Mouse (Mus musculus) testis, postnatal 14 days (tissue): Measurements from ENCODE around the gene Asb15.

Experiments used
- DNase-seq: peaks from one replicate; pipeline ENCODE4 v3.0.0; 2021; ENCODE audit warnings: low spot score

Asb15 gene

GRCm38 (mm10) chr6:24528064-24528243 lies at the start of gene Asb15:
TSS of gene Asb15 (plus strand) at chr6:24528144.
- no peak for DNase-seq

DNA sequence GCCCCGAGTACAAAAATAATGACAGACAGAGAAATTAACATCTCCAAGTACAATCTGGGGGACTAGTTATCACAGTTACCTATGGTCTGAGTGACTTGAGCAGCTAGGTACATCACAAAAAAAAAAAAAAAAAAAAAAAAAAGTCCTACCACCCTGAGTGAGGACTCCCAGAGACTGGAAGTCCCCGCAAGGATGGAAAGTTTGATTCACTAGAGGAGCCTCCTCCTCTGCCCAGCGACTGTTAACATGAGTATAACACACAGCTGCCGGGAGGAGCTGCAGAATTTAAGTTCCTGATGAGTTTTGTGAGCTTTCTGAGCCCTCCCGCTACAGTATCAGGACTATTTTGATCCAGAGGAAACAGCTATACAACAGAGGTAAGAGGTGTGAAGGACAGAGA lies 41.4 kb upstream of the Asb15 start:
- DNase-seq, result no peak

DNA sequence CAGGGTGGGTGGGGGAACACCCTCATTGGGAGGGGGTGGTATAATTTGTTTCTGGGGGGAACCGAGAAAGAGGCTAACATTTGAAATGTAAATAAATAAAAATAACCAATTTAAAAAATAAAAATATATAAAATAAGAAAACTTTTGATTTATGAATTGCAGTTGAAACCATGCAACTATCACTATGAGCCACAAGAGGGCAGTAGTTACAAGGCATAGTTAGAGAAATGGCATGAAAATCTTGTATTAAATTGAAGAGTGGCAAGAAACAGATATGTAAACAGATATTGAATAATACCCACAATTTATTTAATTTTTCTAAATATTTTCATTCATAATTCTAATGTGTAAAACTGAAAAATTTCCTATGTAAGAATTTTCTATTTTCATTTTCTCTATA lies 37.6 kb upstream of the Asb15 start:
- no peak for DNase-seq

DNA sequence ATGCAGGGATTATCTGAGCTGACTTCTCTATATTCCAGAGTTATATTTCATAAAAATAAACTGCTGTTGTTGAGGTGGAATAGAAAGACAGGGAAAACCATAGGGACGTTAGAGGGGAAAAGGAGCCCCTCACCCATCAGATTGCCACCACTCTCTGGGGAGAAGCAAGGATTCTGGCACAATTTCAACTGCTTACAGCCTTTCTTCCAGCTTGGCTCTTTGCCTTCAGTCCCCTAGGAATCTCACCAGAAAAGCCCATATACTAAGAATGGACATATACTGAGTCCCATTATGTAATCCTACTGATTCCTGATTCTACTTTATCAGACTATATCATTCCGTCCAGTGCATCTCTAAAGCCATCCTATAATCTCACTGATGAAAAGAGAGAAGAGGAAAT lies 23.8 kb upstream of the Asb15 start:
- no peak for DNase-seq

DNA sequence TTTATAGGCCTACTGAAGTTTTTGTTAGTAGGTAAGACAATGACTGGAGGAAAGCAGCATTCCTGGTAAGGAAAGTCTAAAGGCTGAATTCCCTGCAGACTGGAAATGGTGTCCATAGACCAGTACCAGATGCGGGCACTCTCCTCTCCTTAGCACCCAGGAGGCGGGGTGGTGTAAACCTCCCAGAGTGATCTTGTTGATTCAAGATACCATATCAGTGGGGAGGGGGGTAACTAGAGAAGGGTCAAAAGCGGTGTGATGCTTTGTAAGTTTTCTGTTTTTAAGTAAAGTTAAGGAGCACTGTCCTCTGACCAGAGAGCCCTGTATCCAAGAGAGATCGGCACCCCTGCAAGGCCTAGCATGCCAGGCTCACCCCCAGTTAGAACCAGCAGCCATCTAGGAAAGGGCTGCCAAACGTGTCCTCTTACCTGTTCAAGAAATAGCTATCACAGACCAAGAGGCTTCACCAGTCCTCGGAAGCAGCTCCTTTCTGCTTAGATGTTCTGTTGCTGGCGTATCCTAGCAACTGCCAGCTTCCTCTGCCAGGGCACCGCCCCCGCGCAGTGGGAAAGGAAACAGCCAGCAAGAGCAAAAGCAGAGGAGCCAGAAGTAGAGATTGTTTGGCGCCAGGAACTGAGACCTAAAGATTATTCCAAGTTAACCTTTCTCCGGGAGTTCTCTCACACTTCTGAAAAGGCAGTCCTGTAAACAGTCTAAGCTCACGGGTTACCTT lies 13.2 kb upstream of the Asb15 start, which contains the start of gene Iqub:
Gene Iqub, minus strand, starts transcription at position 516 of the 733 bp plus-strand sequence.
- DNase-seq, result peak; percentile 59

GRCm38 (mm10) chr6:24516197-24516596 lies 11.7 kb upstream of the Asb15 start:
- DNase-seq, result no peak

DNA sequence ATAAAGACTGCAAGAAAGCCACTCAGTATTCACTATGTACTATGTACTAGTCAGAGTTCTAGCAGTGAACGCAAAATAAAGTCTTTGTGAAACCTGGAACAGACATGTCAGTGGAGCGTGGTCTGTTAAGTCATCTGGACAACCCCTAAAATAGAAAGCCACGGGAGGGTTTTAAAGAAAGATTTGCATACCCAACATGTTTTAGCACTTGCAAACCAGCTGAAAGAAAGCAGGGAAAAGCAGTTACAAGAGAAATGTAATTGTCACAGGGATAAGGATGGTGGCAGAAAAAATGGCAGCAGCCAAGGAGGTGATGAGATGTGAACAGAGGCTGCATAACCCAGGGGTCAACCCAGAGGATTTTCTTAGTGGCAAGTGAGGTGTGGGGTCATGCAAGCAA lies 2.2 kb upstream of the Asb15 start:
- no peak for DNase-seq

DNA sequence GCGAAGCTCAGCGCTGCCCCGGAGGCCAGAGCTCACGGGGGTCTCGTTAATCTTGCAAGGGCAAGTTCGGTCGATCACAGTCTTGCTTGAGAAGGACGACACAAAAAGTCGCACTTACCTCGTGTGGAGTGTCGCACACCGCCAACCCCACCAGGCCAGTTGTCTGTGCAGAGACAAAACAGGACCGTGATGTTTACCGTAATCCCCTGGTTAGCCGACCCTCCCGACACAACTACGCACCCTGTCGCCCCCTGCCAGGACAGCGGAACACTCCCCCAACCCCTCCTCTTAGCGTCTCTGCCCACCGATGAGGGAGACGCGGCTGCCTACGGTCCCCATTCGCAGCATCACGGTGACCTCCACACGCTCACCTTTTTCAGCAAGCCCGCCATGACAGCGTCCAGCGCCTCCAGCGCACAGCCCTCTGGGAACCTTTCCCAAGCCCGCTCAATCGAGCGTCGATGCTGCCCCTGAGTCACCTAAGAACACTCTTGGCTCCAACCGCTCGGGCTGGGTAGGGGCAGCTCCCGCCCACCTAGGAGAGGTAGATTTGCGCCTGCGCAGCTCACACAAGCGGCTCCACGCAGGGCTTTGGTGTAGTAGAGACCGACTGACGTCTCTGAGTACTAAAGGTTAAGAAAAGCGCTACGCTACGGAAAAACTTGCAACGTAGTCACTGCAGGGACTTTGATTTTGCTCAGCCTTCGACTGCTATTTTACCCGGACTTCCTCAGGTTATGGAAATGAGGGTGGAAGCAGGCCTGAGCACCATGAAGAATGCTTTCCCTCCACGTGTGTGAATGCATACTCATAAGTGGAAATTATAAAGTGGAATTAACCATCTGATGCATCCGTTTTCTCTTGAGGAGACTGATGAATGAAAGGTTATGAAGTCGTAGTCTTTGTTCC lies 535 bp upstream of the Asb15 start, which contains the start of gene Ndufa5:
Gene Ndufa5, minus strand, starts transcription at position 859 of the 909 bp plus-strand sequence.
- DNase-seq, result peak; percentile 95

DNA sequence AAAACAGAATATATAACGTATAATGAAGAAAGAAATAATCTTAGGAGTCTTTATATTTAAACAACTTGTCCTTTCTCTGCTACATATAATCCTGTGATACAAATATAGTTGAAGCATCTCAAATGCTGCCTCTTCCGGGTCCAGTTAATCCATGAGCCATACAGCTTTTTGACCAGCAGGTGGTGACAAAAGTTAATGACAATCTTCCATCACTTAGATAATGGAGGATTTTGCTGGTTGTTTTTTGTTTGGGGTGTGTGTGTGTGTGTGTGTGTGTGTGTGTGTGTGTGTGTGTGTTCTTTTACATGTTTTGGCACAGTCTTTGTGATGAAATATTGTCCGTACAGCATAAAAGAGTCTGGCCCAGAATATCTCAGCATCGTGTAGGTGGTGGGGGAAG lies 2.2 kb downstream of the Asb15 start:
- DNase-seq, result no peak

GRCm38 (mm10) chr6:24530711-24531420 lies 2.9 kb downstream of the Asb15 start:
- DNase-seq, result no peak

GRCm38 (mm10) chr6:24532804-24533203 lies 4.9 kb downstream of the Asb15 start:
- no peak for DNase-seq

DNA sequence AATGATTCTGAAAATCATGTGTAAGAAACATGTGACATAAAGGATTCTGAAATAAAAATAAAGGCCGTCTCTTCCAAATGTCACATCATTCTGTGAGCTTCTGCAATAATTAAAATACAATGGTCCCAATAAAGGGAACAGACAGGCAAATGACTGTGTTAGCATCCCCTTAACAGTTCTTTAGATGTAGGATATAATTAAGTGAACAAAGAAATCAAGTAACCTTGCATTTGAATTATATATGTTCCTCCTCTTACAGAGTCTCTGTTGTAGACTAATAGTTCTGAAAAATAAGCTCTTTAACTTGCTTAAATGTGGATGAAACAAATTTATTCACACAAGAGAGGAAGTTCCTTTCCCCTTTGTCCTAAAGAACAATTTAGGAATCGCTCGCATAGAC lies 10.5 kb downstream of the Asb15 start:
- no peak for DNase-seq

DNA sequence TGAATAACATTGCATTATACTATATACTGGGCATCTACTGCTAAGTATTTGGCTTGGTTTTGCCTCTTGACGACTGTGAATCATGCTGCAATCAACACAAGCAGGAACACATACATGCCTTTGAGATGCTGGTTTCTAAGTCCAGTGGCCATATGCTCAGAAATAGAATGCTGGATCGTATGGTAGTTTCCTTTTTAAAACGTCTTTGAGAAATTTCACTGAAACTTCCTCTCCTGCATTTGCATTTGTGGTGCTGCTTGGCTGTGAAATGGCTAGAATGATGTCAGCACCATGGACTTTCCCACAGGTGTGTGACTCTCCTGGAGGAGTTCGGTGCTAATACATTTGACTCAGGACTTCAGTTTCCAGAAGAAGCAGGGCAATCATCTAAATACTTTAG lies 12.2 kb downstream of the Asb15 start:
- DNase-seq, result no peak

GRCm38 (mm10) chr6:24542393-24542792 lies 14.4 kb downstream of the Asb15 start:
- no peak for DNase-seq

DNA sequence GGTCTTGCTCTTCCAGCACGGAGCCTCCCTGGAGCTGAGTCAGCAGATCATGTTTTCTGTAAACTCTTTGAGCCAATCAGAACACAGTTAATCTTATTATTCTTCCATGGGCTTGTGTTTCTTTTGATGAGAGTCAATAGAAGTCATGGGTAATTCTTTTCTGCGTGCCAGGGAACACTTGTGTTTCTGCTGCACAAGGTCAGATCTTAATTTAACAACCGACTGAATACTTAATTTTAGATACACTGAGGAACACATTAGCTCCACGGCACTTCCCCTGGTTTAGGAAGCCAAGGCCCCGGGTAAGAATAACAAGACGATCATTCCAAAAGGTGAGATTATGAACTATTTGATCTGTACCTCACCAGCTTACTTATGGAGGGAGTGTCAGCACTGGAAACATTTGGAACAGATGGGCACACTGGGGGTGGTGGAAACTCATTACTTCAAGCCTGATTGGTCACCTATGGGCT lies 15.2 kb downstream of the Asb15 start:
- DNase-seq, result no peak

DNA sequence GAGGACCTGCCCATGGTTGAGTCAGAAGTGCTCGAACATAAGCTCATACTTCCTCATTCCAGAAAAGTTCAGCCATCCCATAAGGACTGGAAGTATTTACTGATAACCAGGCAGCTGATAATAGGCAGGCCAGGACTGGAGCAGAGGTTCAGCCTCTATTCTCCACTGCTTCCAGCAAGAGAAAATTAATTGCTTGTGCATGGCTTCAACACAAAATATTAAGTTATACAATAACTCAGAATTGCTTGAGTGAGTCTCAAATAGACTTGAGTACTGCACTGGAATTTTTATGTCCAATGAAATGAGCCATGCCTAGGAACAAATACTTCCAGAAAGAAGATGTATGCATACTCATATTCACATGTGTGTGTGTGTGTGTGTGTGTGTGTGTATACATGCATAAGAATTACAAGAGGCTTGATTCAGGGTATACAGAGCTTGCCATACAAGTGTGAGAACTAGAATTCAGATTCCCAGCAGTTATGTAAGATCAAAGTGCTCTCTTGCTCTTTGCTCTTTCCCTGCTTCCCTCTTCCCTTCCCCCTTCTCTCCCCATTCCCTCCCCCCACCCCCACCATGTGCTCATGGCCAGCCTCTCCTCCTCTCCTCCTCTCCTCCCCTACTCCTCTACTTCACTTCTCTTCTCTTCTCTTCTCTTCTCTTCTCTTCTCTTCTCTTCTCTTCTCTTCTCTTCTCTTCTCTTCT lies 18.9 kb downstream of the Asb15 start:
- no peak for DNase-seq

GRCm38 (mm10) chr6:24549801-24550200 lies 21.9 kb downstream of the Asb15 start:
- DNase-seq, result no peak

DNA sequence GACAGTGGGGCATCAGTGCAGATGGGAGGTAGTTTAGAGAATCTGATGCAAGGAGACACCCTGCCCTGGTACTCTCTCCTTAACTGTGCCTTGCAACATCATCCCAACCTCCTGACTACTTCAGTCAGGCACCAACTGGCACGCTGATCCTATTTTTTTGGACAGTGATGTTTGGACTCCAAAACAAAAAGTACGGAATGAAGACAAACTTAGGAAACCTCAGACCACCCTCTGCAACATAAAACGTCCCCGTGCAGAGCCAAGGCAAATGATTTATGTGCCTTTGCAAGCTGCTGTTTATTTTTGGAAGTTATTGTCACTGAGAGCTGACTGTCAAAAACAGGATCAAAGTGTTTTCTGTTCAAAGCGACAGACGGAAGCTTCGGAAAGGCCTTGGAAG lies 24.1 kb downstream of the Asb15 start:
- DNase-seq, result no peak

- no peak for DNase-seq
Measured at GRCm38 (mm10) chr6:24554427-24555086, 26.6 kb downstream of the Asb15 start.

DNA sequence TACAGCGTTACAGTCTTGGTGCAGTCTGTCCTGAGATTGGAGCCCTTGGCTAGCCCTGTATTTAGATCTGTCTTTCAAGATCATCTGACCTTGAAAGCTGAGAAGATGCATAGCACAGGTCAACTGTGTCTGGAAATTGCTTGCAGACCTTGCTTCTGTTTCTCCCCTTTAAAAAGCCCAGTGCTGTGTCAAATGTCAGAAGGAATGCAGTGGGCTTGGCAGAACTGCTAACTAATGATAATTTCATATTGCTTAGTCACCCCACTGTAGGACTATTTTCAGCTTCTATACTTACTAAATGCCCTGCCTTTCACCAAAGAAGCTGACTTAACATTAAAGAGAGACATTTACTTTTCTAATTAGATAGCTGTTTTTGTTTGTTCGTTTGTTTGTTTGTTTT lies 27.5 kb downstream of the Asb15 start:
- DNase-seq, result no peak

GRCm38 (mm10) chr6:24564081-24564480 lies 36.1 kb downstream of the Asb15 start:
- DNase-seq, result no peak

- no peak for DNase-seq
Measured at GRCm38 (mm10) chr6:24564886-24565285, 36.9 kb downstream of the Asb15 start.
